ENCODE assay signal across 8 mouse cellular contexts in the genomic region with DNA sequence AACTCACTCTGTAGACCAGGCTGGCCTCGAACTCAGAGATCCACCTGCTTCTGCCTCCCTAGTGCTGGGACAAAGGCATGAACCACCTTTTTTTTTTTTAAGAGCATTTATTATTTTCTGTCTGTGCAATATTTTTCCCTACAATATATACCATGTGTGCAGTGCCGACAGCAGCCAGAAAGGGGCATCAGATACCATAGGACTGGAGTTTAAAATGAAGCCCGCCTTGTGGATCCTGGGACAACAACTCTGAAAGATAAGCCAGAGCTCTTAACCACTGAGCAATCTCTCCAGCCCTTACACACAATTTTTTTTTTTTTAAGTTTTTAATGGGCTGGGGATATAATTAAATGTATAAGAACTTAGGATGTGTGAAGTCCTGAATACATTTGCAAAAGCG. TPM values are rescaled to one million over a fixed set of nuclear protein-coding genes. Genes with fewer than 3 reads are reported as not detected.
DNase-seq lines count a peak whose midpoint lies in the region; ATAC-seq lines count a peak whose summit lies in the region.

No protein-coding gene starts in this region.

- H3K4me3 ChIP-seq in brown adipose tissue, adult 24 weeks (ENCODE audit: insufficient read depth, low read depth, low read length), result no peak overlapping the region
- H3K4me3 ChIP-seq in forebrain, embryonic 14.5 days (ENCODE audit: low read depth, low read length), result no peak overlapping the region
- peak overlapping the region; percentile 48 for H3K4me3 ChIP-seq in kidney, embryonic 16.5 days (ENCODE audit: low read length)

- no peaks in the 10 kb centered on the region for H3K36me3 ChIP-seq in forebrain, embryonic 14.5 days (ENCODE audit: control insufficient read depth, insufficient read depth, low read length)
- no peaks in the 10 kb centered on the region for H3K36me3 ChIP-seq in kidney, embryonic 16.5 days (ENCODE audit: insufficient read depth, low read length)

- WGBS in forebrain, embryonic 14.5 days, result 26% methylated on average over 4 of the region's 4 CpGs
- 27% methylated on average over 4 of the region's 4 CpGs for WGBS in kidney, embryonic 16.5 days

- no peaks in the 10 kb centered on the region; the same call in 1 of the 2 replicates for H3K4me1 ChIP-seq in brown adipose tissue, adult 24 weeks (ENCODE audit: control insufficient read depth, insufficient read depth, insufficient read length, low read length)
- peaks cover 4% of the 10 kb centered on the region; the same call in 1 of the 2 replicates for H3K4me1 ChIP-seq in forebrain, embryonic 14.5 days (ENCODE audit: control insufficient read depth, insufficient read depth, low read length)
- H3K4me1 ChIP-seq in kidney, embryonic 16.5 days (ENCODE audit: insufficient read depth, low read length), result peaks cover 28% of the 10 kb centered on the region

- peak overlapping the region; percentile 72 for H3K27ac ChIP-seq in brown adipose tissue, adult 24 weeks (replicated peaks; ENCODE audit: low read depth, low read length)
- no peak overlapping the region for H3K27ac ChIP-seq in forebrain, embryonic 14.5 days (ENCODE audit: low read depth, low read length)
- peak overlapping the region; percentile 94 for H3K27ac ChIP-seq in kidney, embryonic 16.5 days (ENCODE audit: low read length)

- no peaks in the 10 kb centered on the region for H3K9me3 ChIP-seq in forebrain, embryonic 14.5 days (replicated peaks; ENCODE audit: control insufficient read depth, low read length)
- no peaks in the 10 kb centered on the region for H3K9me3 ChIP-seq in kidney, embryonic 16.5 days (ENCODE audit: low read length)

- H3K9ac ChIP-seq in forebrain, embryonic 14.5 days (ENCODE audit: low read length), result no peak overlapping the region
- peak overlapping the region; percentile 67 for H3K9ac ChIP-seq in kidney, embryonic 16.5 days (replicated peaks; ENCODE audit: low read length)

- no peaks in the 10 kb centered on the region for H3K27me3 ChIP-seq in forebrain, embryonic 14.5 days (replicated peaks; ENCODE audit: control insufficient read depth, insufficient read depth, low read length)
- H3K27me3 ChIP-seq in kidney, embryonic 16.5 days (ENCODE audit: insufficient read depth, low read length), result no peaks in the 10 kb centered on the region

- peak overlapping the region; percentile 76; the same call in 1 of the 2 replicates for H3K4me2 ChIP-seq in forebrain, embryonic 14.5 days (ENCODE audit: low read length)
- H3K4me2 ChIP-seq in kidney, embryonic 16.5 days (replicated peaks; ENCODE audit: low read depth, low read length), result peak overlapping the region; percentile 90

- ATAC-seq in CD4-positive, CD25-positive, alpha-beta regulatory T cell, adult 4 months, result no peak
- ATAC-seq in forebrain, embryonic 14.5 days, result peak; percentile 35
- no peak for ATAC-seq in kidney, embryonic 16.5 days (ENCODE audit: low FRiP score, low TSS enrichment)

- DNase-seq in CD4-positive, CD25-positive, alpha-beta regulatory T cell, adult 2 months (ENCODE audit: low read depth, low spot score), result peak; percentile 77
- peak; percentile 73 for DNase-seq in forebrain, embryonic 14.5 days (ENCODE audit: low spot score)
- peak; percentile 62 to 72 for DNase-seq in lung, postnatal 4 days
- DNase-seq in thymus, postnatal 25 days, result peak; percentile 53
- no peak for DNase-seq in right cerebral cortex, postnatal 14 days

RNA-seq across cellular contexts. Expression of gene Ccdc9, which starts 7.8 kb away (rescaled TPM):
- polyA plus RNA-seq in CD4-positive, CD25-positive, alpha-beta regulatory T cell, adult 4 months (2017; shearing (Covaris generic)), result 10 to 100 TPM in 1 of 2 experiments, 1 to 10 TPM in 1; 7.6 to 13.1 TPM
- 26.4 and 28.6 TPM in 2 replicates for polyA plus RNA-seq in brown adipose tissue, adult 24 weeks (2012; ENCODE audit: insufficient read depth, insufficient read length, missing spikeins)
- 12.6 and 15.2 TPM in 2 replicates for polyA plus RNA-seq in forebrain, embryonic 14.5 days (2014; fragmentation: Nextera tagmentation; extraction: Ambion mirVana)
- polyA plus RNA-seq in kidney, embryonic 16.5 days (2015; fragmentation: Nextera tagmentation; extraction: Ambion mirVana), result 30.9 and 31.2 TPM in 2 replicates

RNA-seq across cellular contexts. Expression of gene Bbc3, which starts 13.8 kb away (rescaled TPM):
- polyA plus RNA-seq in CD4-positive, CD25-positive, alpha-beta regulatory T cell, adult 4 months (2017; shearing (Covaris generic)), result 1 to 10 TPM in 1 of 2 experiments, not detected in 1; 1.2 TPM
- polyA plus RNA-seq in brown adipose tissue, adult 24 weeks (2012; ENCODE audit: insufficient read depth, insufficient read length, missing spikeins), result 5.0 and 10.8 TPM in 2 replicates
- polyA plus RNA-seq in forebrain, embryonic 14.5 days (2014; fragmentation: Nextera tagmentation; extraction: Ambion mirVana), result 10.6 and 11.0 TPM in 2 replicates
- 12.6 and 14.2 TPM in 2 replicates for polyA plus RNA-seq in kidney, embryonic 16.5 days (2015; fragmentation: Nextera tagmentation; extraction: Ambion mirVana)

RNA-seq across cellular contexts. Expression of gene Inafm1, which starts 20.9 kb away (rescaled TPM):
- 1 to 10 TPM; 1.0 to 2.3 TPM for polyA plus RNA-seq in CD4-positive, CD25-positive, alpha-beta regulatory T cell, adult 4 months (2017; shearing (Covaris generic))
- 16.0 and 17.2 TPM in 2 replicates for polyA plus RNA-seq in brown adipose tissue, adult 24 weeks (2012; ENCODE audit: insufficient read depth, insufficient read length, missing spikeins)
- polyA plus RNA-seq in forebrain, embryonic 14.5 days (2014; fragmentation: Nextera tagmentation; extraction: Ambion mirVana), result 20.4 and 21.0 TPM in 2 replicates
- 16.4 and 19.7 TPM in 2 replicates for polyA plus RNA-seq in kidney, embryonic 16.5 days (2015; fragmentation: Nextera tagmentation; extraction: Ambion mirVana)

RNA-seq across cellular contexts. Expression of gene C5ar1, which starts 35.0 kb away (rescaled TPM):
- polyA plus RNA-seq in CD4-positive, CD25-positive, alpha-beta regulatory T cell, adult 4 months (2017; shearing (Covaris generic)), result not detected
- 3.6 and 5.2 TPM in 2 replicates for polyA plus RNA-seq in brown adipose tissue, adult 24 weeks (2012; ENCODE audit: insufficient read depth, insufficient read length, missing spikeins)
- 0.89 and 1.3 TPM in 2 replicates for polyA plus RNA-seq in forebrain, embryonic 14.5 days (2014; fragmentation: Nextera tagmentation; extraction: Ambion mirVana)
- polyA plus RNA-seq in kidney, embryonic 16.5 days (2015; fragmentation: Nextera tagmentation; extraction: Ambion mirVana), result 2.7 and 2.8 TPM in 2 replicates

RNA-seq across cellular contexts. Expression of gene C5ar2, which starts 50.4 kb away (rescaled TPM):
- polyA plus RNA-seq in CD4-positive, CD25-positive, alpha-beta regulatory T cell, adult 4 months (2017; shearing (Covaris generic)), result under 1 TPM in 1 of 2 experiments, not detected in 1; 0.15 TPM
- 0.40 and 0.46 TPM in 2 replicates for polyA plus RNA-seq in brown adipose tissue, adult 24 weeks (2012; ENCODE audit: insufficient read depth, insufficient read length, missing spikeins)
- polyA plus RNA-seq in forebrain, embryonic 14.5 days (2014; fragmentation: Nextera tagmentation; extraction: Ambion mirVana), result not detected in 2 replicates
- 0.09 and 0.11 TPM in 2 replicates for polyA plus RNA-seq in kidney, embryonic 16.5 days (2015; fragmentation: Nextera tagmentation; extraction: Ambion mirVana)
